Mouse (Mus musculus) cerebellum, adult 2 months (tissue): ENCODE measurements around the gene Ccnb2.

Experiments used
- CTCF ChIP-seq: fragments of 200-500 bp; IDR thresholded peaks from 2 replicates; pipeline ENCODE4 v1.5.1; 2011; ENCODE audit warnings: low read depth, mild to moderate bottlenecking, control low read depth, low read length, moderate library complexity, borderline replicate concordance; ENCODE audit not compliant: insufficient read depth
- POLR2A ChIP-seq: fragments of 200-500 bp; IDR thresholded peaks from 2 replicates; pipeline ENCODE4 v1.6.1; 2011; ENCODE audit warnings: low read length, control low read depth, borderline replicate concordance; ENCODE audit not compliant: insufficient read depth

GRCm38 (mm10) chr9:70421257-70422056 is at the start of gene Ccnb2:
- TF ChIP-seq POLR2A (no peak), CTCF (no peak)
